Mouse (Mus musculus): ENCODE data around the gene Lrp1. TPM values are rescaled to one million over a fixed set of nuclear protein-coding genes. Genes with fewer than 3 reads are reported as not detected.

Gene Lrp1
- polyA plus RNA-seq, 1 experiment = 57.8 TPM

DNA sequence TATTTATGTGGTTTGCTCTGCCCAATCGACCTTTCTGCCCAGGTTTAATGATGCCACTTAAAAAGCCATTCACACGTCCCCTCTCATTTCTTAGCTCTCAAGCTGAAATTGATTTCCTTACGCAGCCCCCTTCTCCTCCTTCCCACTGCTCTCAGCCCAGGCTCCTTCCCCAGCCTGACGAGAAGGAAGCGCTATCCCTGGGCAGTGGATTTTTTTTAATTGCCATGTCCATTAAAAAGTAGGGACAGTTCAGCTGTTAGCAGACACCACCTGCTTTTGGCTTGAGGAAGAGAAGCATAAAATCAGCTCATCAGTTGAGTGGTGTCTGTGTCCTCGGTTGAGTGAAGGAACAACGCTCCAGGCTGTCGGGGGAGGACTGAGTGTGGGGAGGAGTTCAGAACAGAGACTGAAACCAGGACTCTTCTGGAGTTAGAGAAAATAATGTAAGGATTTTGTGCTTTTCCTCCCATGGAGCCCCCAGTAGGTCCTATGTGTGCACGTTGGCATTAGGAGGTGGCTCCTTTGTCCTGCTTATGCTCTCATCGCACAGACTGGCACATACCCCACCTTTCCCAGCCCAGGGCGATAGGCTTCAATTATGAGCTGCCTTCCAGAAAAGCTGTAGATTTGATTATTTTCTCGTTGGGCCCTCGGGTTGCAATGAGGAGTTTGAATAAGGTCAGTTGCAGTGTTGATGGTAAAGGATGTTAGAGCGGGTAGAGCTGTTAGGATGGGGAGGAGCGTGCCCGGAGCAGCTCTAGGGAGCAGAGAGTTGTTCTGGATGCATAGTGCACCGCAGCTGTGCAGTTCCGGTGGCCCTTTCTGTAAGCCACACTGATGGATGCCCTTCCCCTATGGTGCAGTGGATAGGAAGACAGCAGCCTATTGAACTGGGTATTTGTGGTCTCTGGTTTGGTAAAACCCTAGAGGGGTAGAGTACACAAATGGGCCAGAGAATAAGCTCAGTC, 130.5 kb downstream of the Lrp1 start:
- WGBS = 80% methylated on average over 18 of the region's 18 CpGs
- H3K36me3 ChIP-seq (ENCODE audit: control insufficient read depth, insufficient read depth, low read length) = no peaks in the 10 kb centered on the region
- no peaks in the 10 kb centered on the region for H3K4me1 ChIP-seq (ENCODE audit: control insufficient read depth, insufficient read depth, low read length)
- H3K4me3 ChIP-seq (ENCODE audit: insufficient read depth, low read depth, low read length) = no peak overlapping the region
- H3K27me3 ChIP-seq (replicated peaks; ENCODE audit: control insufficient read depth, insufficient read depth, low read length) = no peaks in the 10 kb centered on the region
- no peak overlapping the region for H3K27ac ChIP-seq (ENCODE audit: insufficient read depth, low read depth, low read length)
- no peak for TF ChIP-seq POLR2A (IDR thresholded peaks at IDR 0.05; ENCODE audit: low read depth, low read length)
- TF ChIP-seq CTCF (conservative IDR thresholded peaks at IDR 0.05; ENCODE audit: insufficient read depth, insufficient read length, low read depth, low read length) = no peak
- no peak for DNase-seq

DNA sequence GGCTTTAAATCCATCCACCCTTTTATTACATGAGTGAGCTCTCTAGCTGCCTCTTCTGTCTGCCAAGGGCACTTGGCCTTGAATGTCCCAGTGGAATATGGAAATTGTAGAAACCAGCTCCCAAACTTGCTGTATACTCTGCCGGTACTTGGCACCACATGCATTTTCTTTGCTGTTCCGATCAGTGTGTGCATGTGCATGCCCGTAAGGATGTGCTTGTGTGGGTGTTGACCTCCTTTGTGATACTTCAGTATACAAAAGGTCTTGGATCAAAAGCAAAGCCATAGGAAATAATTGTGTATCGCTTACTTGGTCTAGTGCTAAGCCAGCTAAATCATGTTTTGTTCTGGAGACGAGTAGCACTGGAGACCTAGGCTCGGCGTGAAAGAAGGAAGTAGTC, 132.1 kb downstream of the Lrp1 start:
- DNase-seq = no peak
- H3K4me3 ChIP-seq (ENCODE audit: insufficient read depth, low read depth, low read length) = no peak overlapping the region
- H3K4me1 ChIP-seq (ENCODE audit: control insufficient read depth, insufficient read depth, low read length) = no peaks in the 10 kb centered on the region
- WGBS = 74% methylated on average over 7 of the region's 7 CpGs
- no peak overlapping the region for H3K27ac ChIP-seq (ENCODE audit: insufficient read depth, low read depth, low read length)
- no peaks in the 10 kb centered on the region for H3K27me3 ChIP-seq (replicated peaks; ENCODE audit: control insufficient read depth, insufficient read depth, low read length)
- H3K36me3 ChIP-seq (ENCODE audit: control insufficient read depth, insufficient read depth, low read length) = 0 out of 2 replicates have a peak, but pooled peaks cover 1% of the 10 kb centered on the region
- TF ChIP-seq POLR2A (IDR thresholded peaks at IDR 0.05; ENCODE audit: low read depth, low read length) (no peak), CTCF (conservative IDR thresholded peaks at IDR 0.05; ENCODE audit: insufficient read depth, insufficient read length, low read depth, low read length) (no peak)

Other genes starting within 250 kb of the Lrp1 start
- 93.8 and 101 TPM in 2 replicates for gene R3hdm2, start 240.8 kb downstream of the Lrp1 start, polyA plus RNA-seq (2012; rRNA removed)
- 1.2 and 3.0 TPM in 2 replicates for gene Stac3, start 119.5 kb downstream of the Lrp1 start, polyA plus RNA-seq (2012; rRNA removed)
- gene Ndufa4l2, start 106.2 kb downstream of the Lrp1 start, polyA plus RNA-seq (2012; rRNA removed) = 24.4 and 27.4 TPM in 2 replicates
- 232 and 274 TPM in 2 replicates for gene Shmt2, start 98.7 kb downstream of the Lrp1 start, polyA plus RNA-seq (2012; rRNA removed)
- gene Nxph4, start 86.6 kb downstream of the Lrp1 start, polyA plus RNA-seq (2012; rRNA removed) = 2.0 and 2.2 TPM in 2 replicates
- 70.2 and 72.1 TPM in 2 replicates for gene Stat6, start 21.8 kb upstream of the Lrp1 start, polyA plus RNA-seq (2012; rRNA removed)
- 2.3 and 2.5 TPM in 2 replicates for gene Nemp1, start 45.8 kb upstream of the Lrp1 start, polyA plus RNA-seq (2012; rRNA removed)
- 17.9 and 18.6 TPM in 2 replicates for gene Nab2, start 47.4 kb upstream of the Lrp1 start, polyA plus RNA-seq (2012; rRNA removed)
- 0.06 and 0.18 TPM in 2 replicates for gene Myo1a, start 84.0 kb upstream of the Lrp1 start, polyA plus RNA-seq (2012; rRNA removed)
- gene Tac2, start 103.3 kb upstream of the Lrp1 start, polyA plus RNA-seq (2012; rRNA removed) = 0.26 TPM in 1 of 2 replicates, not detected in the other
- 7.2 and 7.3 TPM in 2 replicates for gene Zbtb39, start 118.4 kb upstream of the Lrp1 start, polyA plus RNA-seq (2012; rRNA removed)
- gene Gpr182, start 130.6 kb upstream of the Lrp1 start, polyA plus RNA-seq (2012; rRNA removed) = 8.1 and 9.7 TPM in 2 replicates
- 1.1 and 1.3 TPM in 2 replicates for gene Rdh1, start 138.6 kb upstream of the Lrp1 start, polyA plus RNA-seq (2012; rRNA removed)
- 2.1 and 2.3 TPM in 2 replicates for gene Rdh16f1, start 138.6 kb upstream of the Lrp1 start, polyA plus RNA-seq (2012; rRNA removed)
- gene Rdh9, start 155.2 kb upstream of the Lrp1 start, polyA plus RNA-seq (2012; rRNA removed) = 0.10 and 0.13 TPM in 2 replicates
- 61.2 and 67.5 TPM in 2 replicates for gene Rdh16, start 180.0 kb upstream of the Lrp1 start, polyA plus RNA-seq (2012; rRNA removed)
- 1.6 and 2.0 TPM in 2 replicates for gene Rdh19, start 228.8 kb upstream of the Lrp1 start, polyA plus RNA-seq (2012; rRNA removed)
- 391 and 483 TPM in 2 replicates for gene Rdh16f2, start 245.3 kb upstream of the Lrp1 start, polyA plus RNA-seq (2012; rRNA removed)

Measured in kidney, adult 2 months (tissue).